Mouse (Mus musculus) E14TG2a.4 (cell line): ENCODE data around the gene Gm17555.
A peak's percentile ranks its signal among the peaks of the same experiment; 100 is the strongest.

Experiments
- H3K27me3 ChIP-seq: 2 replicates; pipeline ENCODE4 v1.6.1; 2014; ENCODE audit warnings: low read length, control low read depth; ENCODE audit not compliant: insufficient read depth
- H3K36me3 ChIP-seq: 2 replicates; pipeline ENCODE4 v1.6.1; 2014; ENCODE audit warnings: low read length, control low read depth; ENCODE audit not compliant: insufficient read depth
- H3K4me1 ChIP-seq: replicated peaks from 2 replicates; pipeline ENCODE4 v1.6.1; 2014; ENCODE audit warnings: low read depth, low read length, control low read depth
- H3K4me3 ChIP-seq: replicated peaks from 2 replicates; pipeline ENCODE4 v1.5.1; 2014; ENCODE audit warnings: mild to moderate bottlenecking, low read length
- H3K9me3 ChIP-seq: 2 replicates; pipeline ENCODE4 v1.6.1; 2014; ENCODE audit warnings: low read length, control low read depth
- CTCF ChIP-seq: conservative IDR thresholded peaks from 2 replicates; pipeline ENCODE4 v1.5.1; 2014; ENCODE audit warnings: low read length
- NANOG ChIP-seq: IDR thresholded peaks from 2 replicates; pipeline ENCODE4 v1.6.1; 2014; ENCODE audit warnings: borderline replicate concordance, low read length, mixed read lengths
- POU5F1 ChIP-seq: IDR thresholded peaks from 2 replicates; pipeline ENCODE4 v1.6.1; 2014; ENCODE audit warnings: low read length, borderline replicate concordance

The Gm17555 gene

DNA sequence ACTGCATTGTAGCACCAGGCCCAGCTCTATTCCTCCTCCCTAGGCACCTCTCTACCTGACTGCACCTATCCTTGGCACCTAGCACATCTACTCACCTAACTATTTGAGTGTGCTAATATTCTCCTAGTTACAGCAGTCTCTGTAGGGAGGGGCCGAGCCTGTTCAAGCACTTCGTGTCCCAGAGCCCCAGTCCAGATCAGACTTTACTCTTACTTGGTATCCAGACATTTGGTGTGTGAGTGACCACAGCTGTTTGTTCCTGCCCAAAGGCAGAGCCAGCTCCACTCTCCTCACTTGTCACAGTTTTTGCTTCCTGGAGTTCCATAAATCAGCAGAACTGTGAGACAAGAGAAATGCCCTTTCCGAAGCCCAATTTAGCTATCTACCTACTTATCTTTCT is 15.9 kb upstream of the Gm17555 start:
- Histone ChIP-seq H3K9me3 (0 out of 2 replicates have a peak, but pooled peaks cover under 1% of the 10 kb centered on the region), H3K4me1 (no peaks in the 10 kb centered on the region), H3K4me3 (no peak overlapping the region), H3K36me3 (no peaks in the 10 kb centered on the region), H3K27me3 (no peaks in the 10 kb centered on the region)
- TF ChIP-seq POU5F1: no peak
- no peak for TF ChIP-seq CTCF
- TF ChIP-seq NANOG: no peak

- Histone ChIP-seq H3K36me3 (no peaks in the 10 kb centered on the region), H3K4me3 (no peak overlapping the region), H3K4me1 (no peaks in the 10 kb centered on the region), H3K9me3 (peaks cover 8% of the 10 kb centered on the region), H3K27me3 (no peaks in the 10 kb centered on the region)
- TF ChIP-seq POU5F1: no peak
- no peak for TF ChIP-seq NANOG
- no peak for TF ChIP-seq CTCF
Measured at GRCm38 (mm10) chr2:126211011-126211680, 3.8 kb upstream of the Gm17555 start.

GRCm38 (mm10) chr2:126227581-126227980 is 12.7 kb downstream of the Gm17555 start:
- Histone ChIP-seq H3K27me3 (no peaks in the 10 kb centered on the region), H3K4me3 (no peak overlapping the region), H3K36me3 (no peaks in the 10 kb centered on the region), H3K9me3 (no peaks in the 10 kb centered on the region), H3K4me1 (no peaks in the 10 kb centered on the region)
- TF ChIP-seq NANOG (no peak), POU5F1 (no peak), CTCF (no peak)

- no peak for TF ChIP-seq CTCF
- TF ChIP-seq POU5F1: no peak
- TF ChIP-seq NANOG: no peak
- no peaks in the 10 kb centered on the region for H3K36me3 ChIP-seq
- no peak overlapping the region for H3K4me3 ChIP-seq
- no peaks in the 10 kb centered on the region for H3K4me1 ChIP-seq
- no peaks in the 10 kb centered on the region for H3K27me3 ChIP-seq
- peaks cover 15% of the 10 kb centered on the region for H3K9me3 ChIP-seq
Measured at GRCm38 (mm10) chr2:126231731-126232130, 16.8 kb downstream of the Gm17555 start.

- no peaks in the 10 kb centered on the region for H3K27me3 ChIP-seq
- no peak overlapping the region for H3K4me3 ChIP-seq
- peaks cover 15% of the 10 kb centered on the region for H3K9me3 ChIP-seq
- H3K4me1 ChIP-seq: 0 out of 2 replicates have a peak, but pooled peaks cover 3% of the 10 kb centered on the region
- H3K36me3 ChIP-seq: no peaks in the 10 kb centered on the region
- TF ChIP-seq CTCF (no peak), POU5F1 (no peak), NANOG (no peak)
Measured at GRCm38 (mm10) chr2:126236905-126237304, 22.0 kb downstream of the Gm17555 start.

- no peaks in the 10 kb centered on the region for H3K36me3 ChIP-seq
- H3K27me3 ChIP-seq: no peaks in the 10 kb centered on the region
- H3K4me3 ChIP-seq: no peak overlapping the region
- no peaks in the 10 kb centered on the region for H3K9me3 ChIP-seq
- TF ChIP-seq POU5F1: no peak
- TF ChIP-seq CTCF: peak; percentile 21; the same call in 1 of the 2 replicates
- no peaks in the 10 kb centered on the region for H3K4me1 ChIP-seq
Measured at GRCm38 (mm10) chr2:126245446-126245845, 30.5 kb downstream of the Gm17555 start.

DNA sequence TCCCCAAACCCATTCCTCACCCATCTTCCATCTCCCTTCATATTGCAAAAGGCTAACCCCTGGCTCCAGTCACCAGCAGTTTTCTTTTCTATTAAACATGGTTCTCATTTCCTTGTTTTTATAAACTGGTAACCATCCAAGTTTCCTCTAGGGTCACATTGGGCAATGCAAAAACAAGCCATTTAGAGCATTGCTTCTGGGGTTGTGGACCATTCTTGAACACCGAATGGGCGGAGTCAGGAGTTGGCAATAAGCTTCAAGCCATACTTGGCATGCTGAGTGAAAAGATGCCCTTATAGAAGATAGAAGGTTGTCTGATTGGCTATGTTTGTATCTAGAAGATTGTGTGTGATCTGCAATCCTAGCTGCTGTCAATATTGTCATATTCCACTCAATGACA is 33.6 kb downstream of the Gm17555 start:
- TF ChIP-seq NANOG: no peak
- TF ChIP-seq POU5F1: no peak
- no peak for TF ChIP-seq CTCF
- Histone ChIP-seq H3K9me3 (peaks cover 3% of the 10 kb centered on the region), H3K27me3 (no peaks in the 10 kb centered on the region), H3K36me3 (no peaks in the 10 kb centered on the region), H3K4me3 (no peak overlapping the region), H3K4me1 (no peaks in the 10 kb centered on the region)

DNA sequence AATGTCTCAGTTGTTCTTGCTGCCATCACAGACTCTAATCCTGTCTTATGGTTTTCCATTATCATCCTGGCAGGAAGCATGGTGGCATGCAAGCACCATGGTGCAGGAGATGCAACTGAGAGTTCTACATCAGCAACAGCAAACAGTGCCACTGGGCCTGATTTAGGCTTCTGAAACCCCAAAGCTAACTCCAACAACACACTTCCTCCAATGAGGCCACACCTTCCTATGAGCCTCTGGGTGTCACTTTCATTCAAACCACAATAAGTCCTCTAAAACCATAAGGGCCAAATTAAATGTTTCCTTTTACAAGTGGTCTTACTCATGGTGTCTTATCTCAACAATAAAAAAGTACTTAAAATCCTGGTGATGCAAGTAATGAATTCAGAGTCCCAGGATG is 37.3 kb downstream of the Gm17555 start:
- H3K9me3 ChIP-seq: peaks cover 3% of the 10 kb centered on the region
- no peak overlapping the region for H3K4me3 ChIP-seq
- no peaks in the 10 kb centered on the region for H3K4me1 ChIP-seq
- H3K36me3 ChIP-seq: no peaks in the 10 kb centered on the region
- TF ChIP-seq NANOG (no peak), CTCF (no peak), POU5F1 (no peak)
- H3K27me3 ChIP-seq: no peaks in the 10 kb centered on the region
